Mouse (Mus musculus) hindbrain, postnatal 0 days (tissue): ENCODE measurements around the gene Prkar1a. TPM values are rescaled to one million over a fixed set of nuclear protein-coding genes. Genes with fewer than 3 reads are reported as not detected.

ENCODE experiments used
- ATAC-seq: fragments of 200-750 bp; cut with Nextera tagmentation; 2 replicates; pipeline ENCODE4 v1.8.0; 2017; ENCODE audit warnings: mild to moderate bottlenecking, moderate TSS enrichment, moderate library complexity
- DNase-seq: peaks from one replicate; pipeline ENCODE4 v3.0.0-alpha.2; 2015; ENCODE audit warnings: low spot score
- H3K27ac ChIP-seq: fragments of 300-500 bp; sonication (generic); 2 replicates; pipeline ENCODE4 v1.5.1; 2014; ENCODE audit warnings: mild to moderate bottlenecking
- H3K27me3 ChIP-seq: fragments of 300-500 bp; sonication (generic); 2 replicates; pipeline ENCODE4 v1.6.1; 2014; ENCODE audit warnings: low read length, mixed read lengths; ENCODE audit not compliant: insufficient read depth
- H3K36me3 ChIP-seq: fragments of 300-500 bp; sonication (generic); 2 replicates; pipeline ENCODE4 v1.6.1; 2014; ENCODE audit warnings: low read length, mixed read lengths; ENCODE audit not compliant: insufficient read depth
- H3K4me1 ChIP-seq: fragments of 300-500 bp; sonication (generic); 2 replicates; pipeline ENCODE4 v1.6.1; 2014; ENCODE audit warnings: antibody characterized with exemption, low read length, mixed read lengths; ENCODE audit not compliant: insufficient read depth
- H3K4me2 ChIP-seq: fragments of 300-500 bp; sonication (generic); 2 replicates; pipeline ENCODE4 v1.6.1; 2014; ENCODE audit warnings: low read depth, mild to moderate bottlenecking, low read length, moderate library complexity, mixed read lengths
- H3K4me3 ChIP-seq: fragments of 300-500 bp; sonication (generic); 2 replicates; pipeline ENCODE4 v1.5.1; 2014; ENCODE audit warnings: low read length
- H3K9ac ChIP-seq: fragments of 300-500 bp; sonication (generic); replicated peaks from 2 replicates; pipeline ENCODE4 v1.6.1; 2014; ENCODE audit warnings: mild to moderate bottlenecking, low read length, moderate library complexity, mixed read lengths
- H3K9me3 ChIP-seq: fragments of 300-500 bp; sonication (generic); 2 replicates; pipeline ENCODE4 v1.6.1; 2016; ENCODE audit warnings: low read length, mixed read lengths
- CTCF ChIP-seq: IDR thresholded peaks from 2 replicates; pipeline ENCODE4 v1.5.1; 2016; ENCODE audit warnings: antibody characterized with exemption, control low read depth, low read depth
- WGBS: fragments of 180-500 bp; shearing (Covaris S2); extraction: QIAGEN DNeasy Blood & Tissue Kit; methylation state at CpG from one replicate; pipeline ENCODE4 v1.1.7; 2014; 5-methylcytosine and 5-hydroxymethylcytosine counted together
- polyA plus RNA-seq: library from polyadenylated mRNA; unstranded; fragments of >200 nt; fragmentation: Nextera tagmentation; extraction: Ambion mirVana; gene quantifications from 2 replicates; pipeline ENCODE4 v1.2.1, GENCODE M21; 2015
- total RNA-seq: library from RNA; depleted of rRNA; stranded (reverse); fragments of >200 nt; gene quantifications from 2 replicates; pipeline ENCODE4 v1.2.3, GENCODE M21; 2014

Gene Prkar1a
- total and polyA plus RNA-seq, 2 experiments from 2014 or later, result 190 to 435 TPM

DNA sequence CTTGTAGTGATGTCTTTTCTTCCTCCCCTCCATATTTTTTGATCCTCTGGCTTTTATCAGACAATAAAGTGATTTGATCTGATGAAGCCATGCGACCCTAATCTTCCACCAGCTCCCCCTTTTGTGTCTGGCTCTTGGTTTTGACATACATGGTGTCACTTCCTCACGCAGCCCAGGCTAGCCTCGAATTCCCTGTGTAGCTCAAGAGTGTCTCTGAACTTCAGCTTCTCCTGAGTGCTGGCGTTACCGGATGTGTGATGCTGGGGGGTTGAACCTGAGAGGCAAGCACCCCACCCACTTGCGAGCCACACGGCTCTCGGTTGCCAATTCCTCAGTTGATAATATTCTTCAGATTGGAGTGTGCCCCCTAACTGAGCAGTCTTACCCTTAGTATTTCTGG is 23.2 kb downstream of the Prkar1a start:
- no peak for TF ChIP-seq CTCF
- Histone ChIP-seq H3K27me3 (no peaks in the 10 kb centered on the region), H3K27ac (no peak overlapping the region), H3K36me3 (peaks cover 10% of the 10 kb centered on the region; the same call in 1 of the 2 replicates), H3K4me2 (no peak overlapping the region), H3K9ac (no peak overlapping the region), H3K4me1 (no peaks in the 10 kb centered on the region), H3K9me3 (no peaks in the 10 kb centered on the region), H3K4me3 (no peak overlapping the region)
- 89% methylated on average over 8 of the region's 8 CpGs for WGBS
- DNase-seq (no peak), ATAC-seq (no peak)

DNA sequence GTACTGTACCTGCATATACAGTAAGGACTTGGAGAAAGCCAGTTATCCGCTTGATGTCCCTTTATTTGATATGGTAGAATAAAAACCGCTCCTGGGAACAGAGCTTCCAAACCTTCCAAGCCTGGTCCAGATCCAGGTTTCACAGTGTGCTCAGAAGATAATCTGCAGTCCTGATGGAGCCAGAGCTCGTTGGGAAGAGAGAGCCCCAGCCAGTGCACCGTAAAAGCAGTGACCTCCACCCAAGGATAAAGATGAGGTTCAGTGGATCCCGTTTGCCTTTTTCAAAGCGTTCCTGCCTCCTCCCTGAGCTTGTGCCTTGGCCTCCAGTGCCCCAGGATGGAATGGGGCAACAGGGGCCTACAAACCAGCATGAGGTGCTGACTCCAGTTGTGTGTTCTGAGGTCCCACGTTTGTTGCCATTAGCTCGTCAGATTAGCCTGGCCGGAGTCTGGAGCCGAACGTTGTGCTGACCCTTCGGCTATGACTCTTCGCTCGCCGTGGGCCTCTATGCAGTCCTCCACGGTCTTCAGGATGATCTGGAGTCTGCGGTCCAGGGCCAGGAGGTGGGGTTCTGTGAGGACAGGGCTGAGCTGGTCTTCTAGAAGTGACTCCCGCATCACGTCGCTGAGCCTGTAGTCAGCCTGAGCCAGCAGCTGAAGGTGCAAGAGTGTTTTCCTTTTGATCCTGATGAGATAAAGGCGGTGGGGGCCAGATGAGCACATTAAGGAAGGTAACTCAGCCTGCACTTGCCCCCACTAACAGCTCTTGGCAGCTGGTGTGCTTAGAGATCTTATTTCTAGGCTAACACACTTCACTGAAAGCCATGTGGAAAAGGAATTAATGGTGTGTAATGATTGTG is 23.9 kb downstream of the Prkar1a start:
- Histone ChIP-seq H3K4me1 (no peaks in the 10 kb centered on the region), H3K9ac (no peak overlapping the region), H3K27ac (no peak overlapping the region), H3K27me3 (no peaks in the 10 kb centered on the region), H3K36me3 (0 out of 2 replicates have a peak, but pooled peaks cover 3% of the 10 kb centered on the region), H3K4me2 (no peak overlapping the region), H3K4me3 (no peak overlapping the region), H3K9me3 (no peaks in the 10 kb centered on the region)
- no peak for ATAC-seq
- WGBS, result 73% methylated on average over 21 of the region's 21 CpGs
- no peak for DNase-seq
- TF ChIP-seq CTCF, result no peak

DNA sequence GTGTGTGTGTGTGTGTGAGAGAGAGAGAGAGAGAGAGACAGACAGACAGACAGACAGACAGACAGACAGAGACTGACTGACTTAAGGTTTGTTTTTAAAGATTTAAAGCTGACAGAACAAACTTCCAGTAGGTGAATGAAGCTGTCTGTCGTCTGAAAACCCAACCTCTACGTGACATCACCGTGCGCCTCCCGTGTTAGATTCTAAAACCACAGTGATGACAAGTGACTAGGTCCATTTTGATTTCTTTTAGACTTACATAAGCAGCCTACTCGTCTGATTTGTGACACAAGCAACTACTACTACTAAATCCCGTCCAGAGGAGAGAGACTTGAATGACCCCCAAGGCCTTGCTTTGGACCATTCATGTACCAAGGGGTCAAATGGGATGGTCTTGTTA is 24.5 kb downstream of the Prkar1a start:
- Histone ChIP-seq H3K4me3 (no peak overlapping the region), H3K36me3 (no peaks in the 10 kb centered on the region), H3K27ac (no peak overlapping the region), H3K4me1 (no peaks in the 10 kb centered on the region), H3K9me3 (no peaks in the 10 kb centered on the region), H3K27me3 (no peaks in the 10 kb centered on the region), H3K9ac (no peak overlapping the region), H3K4me2 (no peak overlapping the region)
- ATAC-seq, result no peak
- WGBS, result 92% methylated on average over 7 of the region's 7 CpGs
- TF ChIP-seq CTCF, result no peak
- DNase-seq, result no peak

DNA sequence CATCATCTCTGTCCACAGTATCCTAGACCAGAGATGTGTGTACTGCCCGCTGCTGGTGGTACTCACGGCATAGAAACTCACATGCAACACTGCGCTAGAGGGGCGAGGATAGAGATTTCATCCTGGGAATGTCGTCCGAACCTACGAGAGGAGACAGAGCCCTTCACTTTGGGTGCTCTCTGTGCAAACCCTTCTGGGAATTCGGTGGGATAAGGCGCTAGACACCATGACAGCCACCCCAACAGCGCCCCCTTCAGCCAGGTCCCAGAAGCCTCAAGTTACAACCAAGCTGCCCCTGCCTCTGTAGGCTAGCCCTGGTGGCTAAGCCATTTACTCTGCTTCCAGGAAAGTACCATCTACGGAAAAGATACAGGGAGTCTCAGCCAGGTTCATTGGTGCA is 25.3 kb downstream of the Prkar1a start:
- no peak overlapping the region for H3K9ac ChIP-seq
- no peak for DNase-seq
- H3K27ac ChIP-seq, result no peak overlapping the region
- no peak overlapping the region for H3K4me2 ChIP-seq
- TF ChIP-seq CTCF, result no peak
- no peak for ATAC-seq
- no peaks in the 10 kb centered on the region for H3K9me3 ChIP-seq
- WGBS, result 84% methylated on average over 11 of the region's 11 CpGs
- H3K27me3 ChIP-seq, result no peaks in the 10 kb centered on the region
- no peak overlapping the region for H3K4me3 ChIP-seq
- H3K36me3 ChIP-seq, result no peaks in the 10 kb centered on the region
- no peaks in the 10 kb centered on the region for H3K4me1 ChIP-seq

DNA sequence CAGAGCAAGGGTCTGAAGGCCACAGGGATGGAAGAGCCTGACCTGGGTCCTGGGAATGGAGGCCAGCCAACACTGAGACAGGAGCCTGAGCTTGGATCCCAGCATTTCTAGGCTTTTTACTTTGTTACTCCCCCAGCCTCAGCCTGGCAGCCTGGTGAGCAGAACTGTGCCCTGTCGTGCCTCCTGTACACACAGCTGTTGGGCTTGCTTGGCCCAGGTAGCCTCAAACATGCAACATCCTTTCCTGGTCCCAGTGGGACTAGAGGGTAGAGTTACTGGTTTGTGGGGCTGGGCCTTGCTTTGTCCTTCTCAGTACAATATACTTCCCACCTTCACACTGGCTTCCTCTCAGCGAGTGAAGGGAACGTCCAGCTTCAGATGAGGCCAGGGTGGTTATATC is 26.0 kb downstream of the Prkar1a start:
- WGBS, result 89% methylated on average over 3 of the region's 3 CpGs
- TF ChIP-seq CTCF, result no peak
- no peak for ATAC-seq
- Histone ChIP-seq H3K27me3 (no peaks in the 10 kb centered on the region), H3K4me2 (no peak overlapping the region), H3K9me3 (no peaks in the 10 kb centered on the region), H3K36me3 (no peaks in the 10 kb centered on the region), H3K4me3 (no peak overlapping the region), H3K27ac (no peak overlapping the region), H3K9ac (no peak overlapping the region), H3K4me1 (no peaks in the 10 kb centered on the region)
- no peak for DNase-seq

DNA sequence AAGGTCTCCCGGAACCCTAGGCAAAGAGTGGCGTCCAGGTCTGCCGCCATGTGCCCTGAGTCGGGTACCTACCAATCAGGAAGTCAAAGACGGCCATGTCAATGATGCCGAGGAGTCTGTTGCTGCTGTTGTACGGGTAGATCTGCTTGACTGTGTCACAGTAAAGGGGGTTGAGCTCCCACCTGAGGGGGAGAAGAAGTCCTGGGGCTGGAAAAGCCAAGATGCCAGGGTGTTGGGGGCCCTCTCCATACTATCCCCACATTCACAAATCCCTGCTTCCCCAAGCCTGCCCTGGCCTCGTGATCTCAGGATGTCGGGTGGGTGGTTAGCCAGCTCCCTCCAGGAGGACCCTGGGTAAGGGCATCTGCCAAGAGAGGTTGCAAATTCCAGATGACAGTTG is 26.6 kb downstream of the Prkar1a start:
- no peak overlapping the region for H3K27ac ChIP-seq
- no peak overlapping the region for H3K4me2 ChIP-seq
- H3K4me3 ChIP-seq, result no peak overlapping the region
- 91% methylated on average over 9 of the region's 9 CpGs for WGBS
- DNase-seq (no peak), ATAC-seq (no peak)
- TF ChIP-seq CTCF, result no peak
- no peak overlapping the region for H3K9ac ChIP-seq
- no peaks in the 10 kb centered on the region for H3K36me3 ChIP-seq
- H3K4me1 ChIP-seq, result no peaks in the 10 kb centered on the region
- no peaks in the 10 kb centered on the region for H3K9me3 ChIP-seq
- H3K27me3 ChIP-seq, result no peaks in the 10 kb centered on the region
